Mouse (Mus musculus) G1E (cell line): ENCODE data around the gene Kpna3.

Experiments
- CTCF ChIP-seq: IDR thresholded peaks from 2 replicates; pipeline ENCODE4 v1.5.1; 2012; ENCODE audit warnings: low read depth, low read length, inconsistent platforms, mixed read lengths
- GATA1 ChIP-seq: IDR thresholded peaks from 2 replicates; pipeline ENCODE4 v1.6.1; 2012; ENCODE audit warnings: borderline replicate concordance, low read length, inconsistent platforms, mixed read lengths
- POLR2AphosphoS5 ChIP-seq: IDR thresholded peaks from 2 replicates; pipeline ENCODE4 v1.6.1; 2012; ENCODE audit warnings: low read depth, low read length, inconsistent platforms; ENCODE audit not compliant: insufficient replicate concordance
- TAL1 ChIP-seq: conservative IDR thresholded peaks from 2 replicates; pipeline ENCODE4 v1.6.1; 2012; ENCODE audit warnings: low read depth, low read length, inconsistent platforms, mixed read lengths

- TF ChIP-seq TAL1 (no peak), CTCF (no peak), POLR2AphosphoS5 (no peak), GATA1 (no peak)
Observed at GRCm38 (mm10) chr14:61321200-61321599, 118.5 kb downstream of the Kpna3 start.
